ENCODE assay signal across 8 mouse cellular contexts in genomic region chr13:73467421-73468237, GRCm38 (mm10). TPM values are rescaled to one million over a fixed set of nuclear protein-coding genes. Genes with fewer than 3 reads are reported as not detected.
DNase-seq lines count a peak whose midpoint lies in the region; ATAC-seq and TF ChIP-seq lines count a peak whose summit lies in the region.

No protein-coding gene starts in this region.

- peaks cover 26% of the 10 kb centered on the region for H3K4me1 ChIP-seq in heart, embryonic 12.5 days (replicated peaks)
- peaks cover 10% of the 10 kb centered on the region for H3K4me1 ChIP-seq in kidney, postnatal 0 days (replicated peaks; ENCODE audit: insufficient read depth, low read length)

- DNase-seq in 416B (ENCODE audit: low read depth) = peak; percentile 37
- peak; percentile 65 for DNase-seq in ES-CJ7 (ENCODE audit: low read depth, low spot score)
- DNase-seq in kidney, postnatal 0 days (ENCODE audit: low spot score) = peak; percentile 38
- peak; percentile 65 for DNase-seq in lung, postnatal 36 days
- peak; percentile 60 to 68 for DNase-seq in spleen, postnatal 10 days (ENCODE audit: low spot score in 2 of 2)
- no peak for DNase-seq in left cerebral cortex, postnatal 4 days

- H3K4me3 ChIP-seq in heart, embryonic 12.5 days = peak overlapping the region; percentile 68
- peak overlapping the region; percentile 78 for H3K4me3 ChIP-seq in kidney, postnatal 0 days (replicated peaks; ENCODE audit: low read depth, low read length)

- H3K36me3 ChIP-seq in heart, embryonic 12.5 days = no peaks in the 10 kb centered on the region
- no peaks in the 10 kb centered on the region for H3K36me3 ChIP-seq in kidney, postnatal 0 days (ENCODE audit: insufficient read depth, low read length)

- H3K4me2 ChIP-seq in heart, embryonic 12.5 days = peak overlapping the region; percentile 95
- peak overlapping the region; percentile 88 for H3K4me2 ChIP-seq in kidney, postnatal 0 days (ENCODE audit: low read length)

- H3K9me3 ChIP-seq in heart, embryonic 12.5 days (replicated peaks) = no peaks in the 10 kb centered on the region
- no peaks in the 10 kb centered on the region for H3K9me3 ChIP-seq in kidney, postnatal 0 days (replicated peaks; ENCODE audit: low read length)

- WGBS in heart, embryonic 12.5 days = under 1% methylated on average over 53 of the region's 53 CpGs
- under 1% methylated on average over 46 of the region's 53 CpGs for WGBS in kidney, postnatal 0 days

- peak overlapping the region; percentile 82 for H3K27ac ChIP-seq in heart, embryonic 12.5 days (ENCODE audit: poor library complexity, severe bottlenecking)
- H3K27ac ChIP-seq in kidney, postnatal 0 days = peak overlapping the region; percentile 89

- peak overlapping the region; percentile 80 for H3K9ac ChIP-seq in heart, embryonic 12.5 days
- H3K9ac ChIP-seq in kidney, postnatal 0 days (ENCODE audit: low read depth, low read length) = peak overlapping the region; percentile 81

- intact Hi-C loops in left cerebral cortex, postnatal 4 days (cut with DNase I) = no loop called here

- no peaks in the 10 kb centered on the region for H3K27me3 ChIP-seq in heart, embryonic 12.5 days (replicated peaks)
- H3K27me3 ChIP-seq in kidney, postnatal 0 days (ENCODE audit: insufficient read depth, low read length) = no peaks in the 10 kb centered on the region

- TF ChIP-seq CTCF in kidney, postnatal 0 days (IDR thresholded peaks at IDR 0.05; ENCODE audit: low read depth) = no peak

- ATAC-seq in common myeloid progenitor, adult 5-6 weeks (replicated peaks; ENCODE audit: low read depth, poor library complexity, severe bottlenecking) = peak; percentile 43
- peak; percentile 80 for ATAC-seq in heart, embryonic 12.5 days (ENCODE audit: insufficient number of reproducible peaks, low FRiP score)
- peak; percentile 86 for ATAC-seq in kidney, postnatal 0 days (replicated peaks; ENCODE audit: low FRiP score, low read depth)

RNA-seq across cellular contexts. Expression of gene Lpcat1, which starts 0.6 kb away (rescaled TPM):
- 14.2 and 18.7 TPM in 2 replicates for total RNA-seq in common myeloid progenitor, adult 5-6 weeks (2017)
- polyA plus RNA-seq in heart, embryonic 12.5 days (2016; fragmentation: Nextera tagmentation; extraction: Ambion mirVana) = 24.1 and 25.1 TPM in 2 replicates
- polyA plus RNA-seq in kidney, postnatal 0 days (2015; fragmentation: Nextera tagmentation; extraction: Ambion mirVana) = 21.8 and 23.6 TPM in 2 replicates
- 100 to 1,000 TPM in 1 of 2 experiments, 10 to 100 TPM in 1; 95.5 to 106 TPM for total RNA-seq in left cerebral cortex, postnatal 4 days (2021)
